Mouse (Mus musculus): ENCODE results near the gene Iqck. TPM values are rescaled to one million over a fixed set of nuclear protein-coding genes. Genes with fewer than 3 reads are reported as not detected.

Gene Iqck
- polyA plus RNA-seq, 1 experiment = 0.84 TPM

DNA sequence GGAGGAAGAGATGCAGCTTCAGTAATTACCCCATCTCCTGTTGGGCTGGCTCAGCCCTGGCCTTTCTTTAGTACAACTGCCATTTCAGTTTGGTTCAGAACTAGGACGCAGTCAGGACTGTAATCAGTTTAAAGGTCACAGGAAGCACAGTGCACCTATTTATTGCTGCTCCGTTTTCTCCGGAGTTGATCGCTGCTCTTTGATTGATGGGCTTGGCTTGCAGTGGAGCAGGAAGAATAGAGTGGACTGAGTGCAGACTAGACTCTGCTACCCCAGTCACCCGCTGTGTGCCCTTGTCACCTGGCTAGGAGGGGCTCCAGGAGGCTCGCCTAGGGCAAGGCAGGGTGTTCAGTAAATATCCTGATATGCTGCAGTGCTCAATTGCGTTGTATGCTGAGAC lies 87.6 kb downstream of the Iqck start:
- Histone ChIP-seq H3K79me2 (ENCODE audit: control insufficient read depth, insufficient read depth) (no peaks in the 10 kb centered on the region), H3K36me3 (ENCODE audit: control insufficient read depth, insufficient read depth) (no peaks in the 10 kb centered on the region), H3K4me3 (no peak overlapping the region), H3ac (ENCODE audit: control insufficient read depth, insufficient read length) (no peak overlapping the region), H3K4me2 (ENCODE audit: low read depth) (no peak overlapping the region), H3K27me3 (ENCODE audit: control insufficient read depth, insufficient read depth, insufficient read length) (no peaks in the 10 kb centered on the region)
- no peak for TF ChIP-seq E2F4 (IDR thresholded peaks at IDR 0.05; ENCODE audit: insufficient read depth)

DNA sequence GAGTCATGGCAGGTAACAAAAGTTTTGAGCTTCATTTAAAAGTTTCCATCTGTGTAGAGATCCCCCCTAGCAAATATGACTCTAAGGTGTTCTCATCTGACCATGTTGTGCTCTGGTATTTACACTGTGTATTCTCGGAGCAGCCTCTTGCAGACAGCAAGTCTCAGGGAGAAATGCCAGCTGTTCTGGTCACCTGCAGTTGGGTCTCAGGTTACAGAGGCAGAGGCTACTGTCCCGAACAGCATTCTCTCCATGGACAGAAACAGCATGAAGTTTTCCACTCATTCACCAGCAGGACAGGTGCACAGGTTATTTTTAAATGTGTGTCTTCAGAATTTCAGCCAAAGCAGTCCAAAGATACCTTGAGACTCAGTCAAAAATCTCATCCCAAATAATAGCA lies 89.3 kb downstream of the Iqck start:
- H3K27me3 ChIP-seq (ENCODE audit: control insufficient read depth, insufficient read depth, insufficient read length) = no peaks in the 10 kb centered on the region

DNA sequence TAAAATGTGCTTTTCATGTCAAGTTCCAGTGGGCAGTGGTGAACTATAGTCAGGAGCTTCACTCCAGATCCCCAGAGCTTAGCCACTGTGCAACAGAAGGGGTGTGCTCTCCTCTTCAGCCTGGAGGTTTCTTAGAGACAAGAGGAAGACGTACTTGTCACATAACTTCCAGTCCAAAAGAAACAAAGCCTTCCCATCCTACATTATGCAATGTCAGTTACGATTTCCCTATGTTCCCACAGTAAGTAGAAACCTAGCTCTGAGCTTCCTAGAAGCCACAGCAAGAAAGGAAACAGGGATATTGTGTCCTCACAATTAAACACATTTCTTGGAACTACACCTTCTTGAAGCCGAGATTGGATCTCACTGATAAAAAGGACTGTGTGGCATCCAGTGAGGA lies 91.7 kb downstream of the Iqck start:
- Histone ChIP-seq H3K36me3 (ENCODE audit: control insufficient read depth, insufficient read depth) (no peaks in the 10 kb centered on the region), H3K79me2 (ENCODE audit: control insufficient read depth, insufficient read depth) (no peaks in the 10 kb centered on the region), H3K4me2 (ENCODE audit: low read depth) (no peak overlapping the region), H3K4me3 (no peak overlapping the region), H3K27me3 (ENCODE audit: control insufficient read depth, insufficient read depth, insufficient read length) (no peaks in the 10 kb centered on the region), H3ac (ENCODE audit: control insufficient read depth, insufficient read length) (no peak overlapping the region)
- TF ChIP-seq SRF (IDR thresholded peaks at IDR 0.05; ENCODE audit: control insufficient read depth, insufficient read length, low read depth) (no peak), REST (IDR thresholded peaks at IDR 0.05; ENCODE audit: insufficient read depth, insufficient read length) (no peak), USF1 (IDR thresholded peaks at IDR 0.05; ENCODE audit: low read depth) (no peak), MYOG (IDR thresholded peaks at IDR 0.05; ENCODE audit: control insufficient read depth in 1 of 3, insufficient read depth in 1 of 3, insufficient read length in 2 of 3, low read depth in 2 of 3) (no peak)

More for the DNA sequence above, 89.3 kb downstream of the Iqck start:
- no peak for TF ChIP-seq SRF (IDR thresholded peaks at IDR 0.05; ENCODE audit: control insufficient read depth, insufficient read length, low read depth)
- no peak for TF ChIP-seq E2F4 (IDR thresholded peaks at IDR 0.05; ENCODE audit: insufficient read depth)
- peak; percentile 59 for TF ChIP-seq TCF12 (IDR thresholded peaks at IDR 0.05; ENCODE audit: insufficient read depth, poor library complexity, severe bottlenecking)
- TF ChIP-seq POLR2A (IDR thresholded peaks at IDR 0.05; ENCODE audit: insufficient read length, low read depth) = no peak
- TF ChIP-seq MYOG (IDR thresholded peaks at IDR 0.05; ENCODE audit: control insufficient read depth in 1 of 3, insufficient read depth in 1 of 3, insufficient read length in 2 of 3, low read depth in 2 of 3) = peak; percentile 21 to 87 (median 25)
- TF ChIP-seq REST (IDR thresholded peaks at IDR 0.05; ENCODE audit: insufficient read depth, insufficient read length) = no peak
- TF ChIP-seq USF1 (IDR thresholded peaks at IDR 0.05; ENCODE audit: low read depth) = no peak
- TF ChIP-seq POLR2AphosphoS2 (IDR thresholded peaks at IDR 0.05; ENCODE audit: insufficient read length, low read depth) = no peak
- no peak for TF ChIP-seq CEBPB (IDR thresholded peaks at IDR 0.05; ENCODE audit: insufficient read depth, poor library complexity, severe bottlenecking)
- TF ChIP-seq TCF3 (IDR thresholded peaks at IDR 0.05; ENCODE audit: insufficient read length, low read depth) = no peak
- peak in 2 of 3 experiments; percentile 52 to 83 for TF ChIP-seq MYOD1 (IDR thresholded peaks at IDR 0.05; ENCODE audit: control insufficient read depth in 1 of 3, insufficient read length in 2 of 3, low read depth in 2 of 3)
- TF ChIP-seq MAX (IDR thresholded peaks at IDR 0.05; ENCODE audit: low read depth) = no peak
- Histone ChIP-seq H3ac (ENCODE audit: control insufficient read depth, insufficient read length) (no peak overlapping the region), H3K4me3 (no peak overlapping the region), H3K79me2 (ENCODE audit: control insufficient read depth, insufficient read depth) (no peaks in the 10 kb centered on the region), H3K4me2 (ENCODE audit: low read depth) (no peak overlapping the region), H3K36me3 (ENCODE audit: control insufficient read depth, insufficient read depth) (no peaks in the 10 kb centered on the region)

DNA sequence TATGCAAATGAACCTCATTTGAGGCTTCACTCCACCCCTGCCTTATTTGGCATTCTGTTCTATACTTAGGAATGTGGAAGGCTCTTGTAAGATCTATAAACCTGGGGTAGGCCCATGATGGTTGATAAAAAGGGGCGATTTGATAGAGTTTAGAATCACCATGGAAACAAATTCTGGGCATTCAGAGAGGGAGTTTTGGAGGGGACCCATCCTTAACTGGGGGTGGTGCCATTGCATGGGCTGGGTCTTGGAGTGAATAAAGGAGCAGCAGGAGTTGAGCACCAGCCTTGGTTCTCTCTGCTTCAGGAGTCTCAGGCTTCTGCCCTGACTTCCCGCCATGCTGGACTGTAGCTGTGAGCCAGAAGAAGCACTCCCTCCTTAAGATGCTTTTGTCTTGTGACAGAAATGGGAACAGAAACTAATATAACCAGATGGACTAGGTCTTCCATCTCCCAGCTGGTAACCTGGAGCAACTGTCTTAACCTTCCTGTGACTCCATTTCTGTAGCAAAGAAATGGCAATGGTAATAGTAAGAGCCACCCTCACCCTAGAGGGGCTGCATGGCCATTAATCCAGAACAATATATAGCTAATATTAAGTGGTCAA lies 93.2 kb downstream of the Iqck start:
- no peak overlapping the region for H3K4me3 ChIP-seq
- TF ChIP-seq MAX (IDR thresholded peaks at IDR 0.05; ENCODE audit: low read depth) (no peak), TCF12 (IDR thresholded peaks at IDR 0.05; ENCODE audit: insufficient read depth, poor library complexity, severe bottlenecking) (no peak), MYOG (IDR thresholded peaks at IDR 0.05; ENCODE audit: control insufficient read depth in 1 of 3, insufficient read depth in 1 of 3, insufficient read length in 2 of 3, low read depth in 2 of 3) (no peak), MYOD1 (IDR thresholded peaks at IDR 0.05; ENCODE audit: control insufficient read depth in 1 of 3, insufficient read length in 2 of 3, low read depth in 2 of 3) (no peak), POLR2A (IDR thresholded peaks at IDR 0.05; ENCODE audit: insufficient read length, low read depth) (no peak)
- no peak overlapping the region for H3ac ChIP-seq (ENCODE audit: control insufficient read depth, insufficient read length)
- no peaks in the 10 kb centered on the region for H3K27me3 ChIP-seq (ENCODE audit: control insufficient read depth, insufficient read depth, insufficient read length)
- H3K79me2 ChIP-seq (ENCODE audit: control insufficient read depth, insufficient read depth) = no peaks in the 10 kb centered on the region
- H3K36me3 ChIP-seq (ENCODE audit: control insufficient read depth, insufficient read depth) = no peaks in the 10 kb centered on the region
- H3K4me2 ChIP-seq (ENCODE audit: low read depth) = no peak overlapping the region

DNA sequence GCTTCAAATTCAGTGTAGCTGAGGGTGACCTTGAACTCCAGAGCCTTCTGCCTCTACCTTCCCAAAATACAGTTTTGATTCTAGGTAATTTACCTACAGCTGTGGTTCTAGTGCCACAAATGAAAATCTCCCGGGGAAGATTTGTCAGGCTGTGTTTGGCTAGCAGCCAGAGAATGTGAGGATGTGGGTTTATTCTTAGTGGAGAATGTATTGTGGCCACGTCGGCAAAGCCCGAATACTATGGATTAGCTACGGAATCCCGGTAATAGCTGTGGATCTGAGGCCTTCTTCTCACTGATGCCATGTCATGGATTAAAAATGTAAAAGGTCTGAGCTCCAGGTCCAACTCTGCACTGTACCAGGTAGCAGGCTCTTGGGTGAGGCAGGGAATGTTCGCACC lies 94.2 kb downstream of the Iqck start:
- TF ChIP-seq MYOD1 (IDR thresholded peaks at IDR 0.05; ENCODE audit: control insufficient read depth in 1 of 3, insufficient read length in 2 of 3, low read depth in 2 of 3) (no peak), SRF (IDR thresholded peaks at IDR 0.05; ENCODE audit: control insufficient read depth, insufficient read length, low read depth) (no peak), CEBPB (IDR thresholded peaks at IDR 0.05; ENCODE audit: insufficient read depth, poor library complexity, severe bottlenecking) (no peak), MYOG (IDR thresholded peaks at IDR 0.05; ENCODE audit: control insufficient read depth in 1 of 3, insufficient read depth in 1 of 3, insufficient read length in 2 of 3, low read depth in 2 of 3) (no peak), MAX (IDR thresholded peaks at IDR 0.05; ENCODE audit: low read depth) (no peak), REST (IDR thresholded peaks at IDR 0.05; ENCODE audit: insufficient read depth, insufficient read length) (no peak), TCF3 (IDR thresholded peaks at IDR 0.05; ENCODE audit: insufficient read length, low read depth) (no peak), POLR2AphosphoS2 (IDR thresholded peaks at IDR 0.05; ENCODE audit: insufficient read length, low read depth) (no peak)
- H3K79me2 ChIP-seq (ENCODE audit: control insufficient read depth, insufficient read depth) = no peaks in the 10 kb centered on the region
- no peak overlapping the region for H3K4me2 ChIP-seq (ENCODE audit: low read depth)
- H3K36me3 ChIP-seq (ENCODE audit: control insufficient read depth, insufficient read depth) = no peaks in the 10 kb centered on the region
- no peaks in the 10 kb centered on the region for H3K27me3 ChIP-seq (ENCODE audit: control insufficient read depth, insufficient read depth, insufficient read length)
- H3ac ChIP-seq (ENCODE audit: control insufficient read depth, insufficient read length) = no peak overlapping the region
- H3K4me3 ChIP-seq = no peak overlapping the region

Data from myocyte (in vitro differentiated cells).